Mouse (Mus musculus) testis, adult 2 months (tissue): ENCODE measurements at regions not wholly inside any gene's neighbourhood (a gene's known extent, or its start where the extent isn't known, plus 50 kb on each side); places are given as distances from the start of the nearest gene placed in this dataset.
"Not testable (repeated sequence)": the region's sequence is repeated elsewhere in the genome, so short reads cannot be mapped to it uniquely, and the experiment has no call there.

Experiments
- H3K27ac ChIP-seq: fragments of 200-500 bp; 2 replicates; pipeline ENCODE4 v1.5.1; 2012; ENCODE audit warnings: low read depth, low read length; ENCODE audit not compliant: control insufficient read depth, insufficient read depth
- H3K27me3 ChIP-seq: fragments of 200-500 bp; 2 replicates; pipeline ENCODE4 v1.6.1; 2012; ENCODE audit warnings: mild to moderate bottlenecking, low read length, moderate library complexity; ENCODE audit not compliant: control insufficient read depth, insufficient read depth
- H3K36me3 ChIP-seq: fragments of 200-500 bp; 2 replicates; pipeline ENCODE4 v1.6.1; 2012; ENCODE audit warnings: mild to moderate bottlenecking, low read length; ENCODE audit not compliant: control insufficient read depth, insufficient read depth
- H3K4me1 ChIP-seq: fragments of 200-500 bp; 2 replicates; pipeline ENCODE4 v1.6.1; 2012; ENCODE audit warnings: low read length; ENCODE audit not compliant: control insufficient read depth, insufficient read depth
- H3K4me3 ChIP-seq: fragments of 200-500 bp; 2 replicates; pipeline ENCODE4 v1.5.1; 2012; ENCODE audit warnings: low read depth, mild to moderate bottlenecking, low read length, moderate library complexity, mixed read lengths; ENCODE audit not compliant: control insufficient read depth
- CTCF ChIP-seq: fragments of 200-500 bp; IDR thresholded peaks from 2 replicates; pipeline ENCODE4 v1.5.1; 2012; ENCODE audit warnings: low read depth, mild to moderate bottlenecking, inconsistent platforms, low read length, moderate library complexity; ENCODE audit not compliant: control insufficient read depth, insufficient read depth, insufficient replicate concordance
- POLR2A ChIP-seq: fragments of 200-500 bp; IDR thresholded peaks from 2 replicates; pipeline ENCODE4 v1.6.1; 2012; ENCODE audit warnings: low read depth, mild to moderate bottlenecking, inconsistent platforms, low read length, moderate library complexity; ENCODE audit not compliant: control insufficient read depth

- Histone ChIP-seq H3K36me3 (no peaks in the 10 kb centered on the region), H3K4me3 (no peak overlapping the region), H3K27me3 (no peaks in the 10 kb centered on the region), H3K27ac (no peak overlapping the region), H3K4me1 (no peaks in the 10 kb centered on the region)
- TF ChIP-seq CTCF (peak; percentile 64; the same call in 1 of the 2 replicates), POLR2A (no peak)
Measured at GRCm38 (mm10) chr14:120791828-120792554, 119.0 kb upstream of the Ipo5 start.

- no peaks in the 10 kb centered on the region for H3K27me3 ChIP-seq
- no peak overlapping the region for H3K27ac ChIP-seq
- H3K36me3 ChIP-seq, result no peaks in the 10 kb centered on the region
- peaks cover 16% of the 10 kb centered on the region for H3K4me1 ChIP-seq
- TF ChIP-seq CTCF (no peak), POLR2A (no peak)
- H3K4me3 ChIP-seq, result no peak overlapping the region
Measured at GRCm38 (mm10) chr14:120797916-120798490, 113.0 kb upstream of the Ipo5 start.

GRCm38 (mm10) chr14:120803191-120803590 is 107.8 kb upstream of the Ipo5 start:
- no peak for TF ChIP-seq CTCF
- no peak for TF ChIP-seq POLR2A
- H3K27ac ChIP-seq, result no peak overlapping the region
- no peaks in the 10 kb centered on the region for H3K36me3 ChIP-seq
- H3K4me1 ChIP-seq, result peaks cover 13% of the 10 kb centered on the region
- H3K4me3 ChIP-seq, result no peak overlapping the region
- no peaks in the 10 kb centered on the region for H3K27me3 ChIP-seq

- H3K4me3 ChIP-seq, result no peak overlapping the region
- TF ChIP-seq POLR2A (no peak), CTCF (no peak)
Measured at GRCm38 (mm10) chr14:120803739-120804138, 107.3 kb upstream of the Ipo5 start.

GRCm38 (mm10) chr14:120804183-120804848 is 106.7 kb upstream of the Ipo5 start:
- H3K4me3 ChIP-seq, result no peak overlapping the region
- no peaks in the 10 kb centered on the region for H3K27me3 ChIP-seq
- H3K27ac ChIP-seq, result no peak overlapping the region
- TF ChIP-seq POLR2A (no peak), CTCF (no peak)
- H3K36me3 ChIP-seq, result no peaks in the 10 kb centered on the region
- H3K4me1 ChIP-seq, result peaks cover 3% of the 10 kb centered on the region

More at GRCm38 (mm10) chr14:120803739-120804138, 107.3 kb upstream of the Ipo5 start:
- Histone ChIP-seq H3K27me3 (no peaks in the 10 kb centered on the region), H3K36me3 (no peaks in the 10 kb centered on the region), H3K27ac (no peak overlapping the region), H3K4me1 (peaks cover 8% of the 10 kb centered on the region)

GRCm38 (mm10) chr14:120805137-120805536 is 105.9 kb upstream of the Ipo5 start:
- no peaks in the 10 kb centered on the region for H3K27me3 ChIP-seq
- no peak overlapping the region for H3K4me3 ChIP-seq
- H3K27ac ChIP-seq, result no peak overlapping the region
- H3K36me3 ChIP-seq, result no peaks in the 10 kb centered on the region
- peaks cover 3% of the 10 kb centered on the region for H3K4me1 ChIP-seq
- no peak for TF ChIP-seq POLR2A
- TF ChIP-seq CTCF, result no peak

GRCm38 (mm10) chr14:120805816-120806552 is 105.0 kb upstream of the Ipo5 start:
- not testable (repeated sequence) for H3K4me3 ChIP-seq, H3K27ac ChIP-seq, H3K27me3 ChIP-seq, H3K4me1 ChIP-seq, H3K36me3 ChIP-seq
